8 mouse cellular contexts compared by ENCODE assay signal in the genomic region with DNA sequence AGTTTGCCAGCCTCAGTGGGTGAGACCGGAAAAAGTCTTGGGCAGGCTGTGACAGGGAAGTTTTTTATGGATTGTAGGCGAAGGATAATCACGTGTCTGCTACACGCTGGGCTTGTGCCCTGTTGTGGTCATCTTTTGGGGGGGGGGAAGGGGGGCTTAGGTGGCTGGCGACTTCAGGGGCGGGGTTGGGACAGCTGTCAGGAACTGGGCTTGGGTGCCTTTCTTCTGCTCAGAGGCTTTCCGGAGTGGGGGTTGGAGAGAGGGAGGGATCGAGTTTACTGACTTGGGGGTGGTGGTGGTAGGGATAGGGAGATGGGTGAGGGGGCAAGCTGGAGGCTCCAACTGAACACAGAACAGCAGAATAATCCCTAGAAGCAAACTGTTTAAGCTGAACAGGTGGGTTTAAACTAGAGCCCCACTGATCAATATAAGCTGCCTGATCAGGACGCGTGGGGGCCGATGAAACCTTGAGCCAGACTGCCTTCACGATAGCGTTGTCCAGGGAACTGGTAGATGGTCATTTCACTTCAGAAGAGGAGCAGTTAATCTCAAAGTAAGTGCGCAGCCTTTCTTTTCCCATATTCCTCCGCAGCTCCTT.
DNase-seq lines count a peak whose midpoint lies in the region; ATAC-seq and TF ChIP-seq lines count a peak whose summit lies in the region.

No protein-coding gene starts in this region.

- DNase-seq in kidney, adult 9 months, result peak; percentile 3
- DNase-seq in kidney, adult 11 months, result no peak
- no peak for DNase-seq in hindbrain, postnatal 0 days (ENCODE audit: low spot score)
- no peak for DNase-seq in midbrain, embryonic 11.5 days (ENCODE audit: low spot score, missing footprints)
- DNase-seq in left cerebral cortex, postnatal 36 days (ENCODE audit: low spot score in 2 of 2), result no peak
- DNase-seq in right cerebral cortex, postnatal 10 days (ENCODE audit: low spot score in 2 of 2), result no peak
- no peak for DNase-seq in testis, postnatal 14 days (ENCODE audit: low spot score)

- no peaks in the 10 kb centered on the region for H3K36me3 ChIP-seq in embryonic facial prominence, embryonic 13.5 days
- H3K36me3 ChIP-seq in hindbrain, postnatal 0 days (ENCODE audit: insufficient read depth, low read length), result no peaks in the 10 kb centered on the region
- no peaks in the 10 kb centered on the region for H3K36me3 ChIP-seq in midbrain, embryonic 11.5 days (ENCODE audit: control insufficient read depth, insufficient read depth, low read length)

- no peak overlapping the region for H3K9ac ChIP-seq in embryonic facial prominence, embryonic 13.5 days
- H3K9ac ChIP-seq in hindbrain, postnatal 0 days (replicated peaks; ENCODE audit: low read length), result no peak overlapping the region; the same call in 1 of the 2 replicates
- no peak overlapping the region for H3K9ac ChIP-seq in midbrain, embryonic 11.5 days (ENCODE audit: low read length)

- TF ChIP-seq CTCF in hindbrain, postnatal 0 days (IDR thresholded peaks at IDR 0.05; ENCODE audit: low read depth), result no peak

- H3K27ac ChIP-seq in embryonic facial prominence, embryonic 13.5 days, result no peak overlapping the region
- H3K27ac ChIP-seq in hindbrain, postnatal 0 days, result no peak overlapping the region
- H3K27ac ChIP-seq in midbrain, embryonic 11.5 days (ENCODE audit: low read depth, low read length), result no peak overlapping the region

- peak overlapping the region; percentile 30 for H3K4me3 ChIP-seq in embryonic facial prominence, embryonic 13.5 days
- H3K4me3 ChIP-seq in hindbrain, postnatal 0 days (ENCODE audit: low read length), result peak overlapping the region; percentile 24
- peak overlapping the region; percentile 23; the same call in 1 of the 2 replicates for H3K4me3 ChIP-seq in midbrain, embryonic 11.5 days (ENCODE audit: low read depth, low read length)

- no peaks in the 10 kb centered on the region for H3K27me3 ChIP-seq in embryonic facial prominence, embryonic 13.5 days
- H3K27me3 ChIP-seq in hindbrain, postnatal 0 days (ENCODE audit: insufficient read depth, low read length), result no peaks in the 10 kb centered on the region
- no peaks in the 10 kb centered on the region for H3K27me3 ChIP-seq in midbrain, embryonic 11.5 days (ENCODE audit: control insufficient read depth, insufficient read depth, low read length)

- H3K4me1 ChIP-seq in embryonic facial prominence, embryonic 13.5 days, result peaks cover 6% of the 10 kb centered on the region; the same call in 1 of the 2 replicates
- H3K4me1 ChIP-seq in hindbrain, postnatal 0 days (ENCODE audit: insufficient read depth, low read length), result no peaks in the 10 kb centered on the region
- H3K4me1 ChIP-seq in midbrain, embryonic 11.5 days (ENCODE audit: control insufficient read depth, insufficient read depth, low read length), result peaks cover 3% of the 10 kb centered on the region; the same call in 1 of the 2 replicates

- H3K4me2 ChIP-seq in embryonic facial prominence, embryonic 13.5 days, result peak overlapping the region; percentile 58
- peak overlapping the region; percentile 69 for H3K4me2 ChIP-seq in hindbrain, postnatal 0 days (ENCODE audit: low read depth, low read length)
- peak overlapping the region; percentile 36 for H3K4me2 ChIP-seq in midbrain, embryonic 11.5 days

- no peaks in the 10 kb centered on the region for H3K9me3 ChIP-seq in embryonic facial prominence, embryonic 13.5 days
- H3K9me3 ChIP-seq in hindbrain, postnatal 0 days (ENCODE audit: low read length), result no peaks in the 10 kb centered on the region
- no peaks in the 10 kb centered on the region for H3K9me3 ChIP-seq in midbrain, embryonic 11.5 days (ENCODE audit: control insufficient read depth, low read length)

- intact Hi-C loops in left cerebral cortex, postnatal 36 days (cut with DNase I), result loop anchor here (2.0 kb wide), 2 partner anchors 77 to 147 kb away; no protein-coding TSS in a partner anchor

- no peak for ATAC-seq in embryonic facial prominence, embryonic 13.5 days (ENCODE audit: insufficient number of reproducible peaks, insufficient read depth, low FRiP score, low TSS enrichment, low read depth)
- peak; percentile 25; the same call in 1 of the 2 replicates for ATAC-seq in hindbrain, postnatal 0 days
- peak; percentile 57 for ATAC-seq in midbrain, embryonic 11.5 days (ENCODE audit: low FRiP score)

- 7% methylated on average over 15 of the region's 15 CpGs for WGBS in embryonic facial prominence, embryonic 13.5 days
- WGBS in hindbrain, postnatal 0 days, result 5% methylated on average over 15 of the region's 15 CpGs
- WGBS in midbrain, embryonic 11.5 days, result 8% methylated on average over 15 of the region's 15 CpGs
